Mouse (Mus musculus) right cerebral cortex, postnatal 14 days (tissue): ENCODE measurements around the gene Camkk1.

Source experiments
- DNase-seq: peaks from one replicate; pipeline ENCODE4 v3.0.0; 2022

The Camkk1 gene

DNA sequence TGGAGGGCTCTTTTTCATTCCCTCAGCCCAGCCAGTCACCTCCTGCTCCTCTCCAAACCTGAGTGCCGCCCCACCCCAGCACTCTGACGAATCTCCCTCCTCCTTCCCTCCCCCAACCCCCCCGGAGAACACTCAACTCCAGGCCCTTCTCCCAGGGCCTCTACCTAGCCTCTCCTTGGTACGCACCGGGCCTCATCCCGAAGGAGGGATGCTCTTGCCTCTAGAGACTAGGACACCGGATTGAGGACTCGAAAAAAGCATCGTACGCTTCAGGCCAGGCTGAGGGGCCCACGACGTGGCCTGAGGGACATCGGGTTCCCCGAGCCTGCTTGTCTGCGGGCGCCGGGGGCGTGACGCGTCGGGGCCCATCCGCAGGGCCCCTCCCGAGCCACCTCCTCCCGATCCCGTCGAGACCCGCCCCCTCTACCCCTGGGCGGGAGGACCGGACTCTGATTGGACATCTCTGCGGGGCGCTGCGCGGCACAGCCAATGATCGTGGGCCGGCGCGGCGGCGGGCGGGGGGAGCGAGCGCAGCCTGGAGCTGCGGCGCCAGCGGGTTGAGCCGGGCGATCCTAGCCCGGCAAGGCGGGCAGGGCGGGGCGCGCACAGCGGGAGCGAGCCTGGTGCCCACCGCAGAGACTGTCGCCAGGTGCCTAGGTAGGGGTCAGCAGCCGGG lies at the start of gene Camkk1:
TSS of gene Camkk1 (plus strand) at position 538 of the 676 bp plus-strand sequence.
- DNase-seq: peak; percentile 94

GRCm38 (mm10) chr11:72974995-72975503 lies 43.8 kb upstream of the Camkk1 start:
- no peak for DNase-seq

GRCm38 (mm10) chr11:72982516-72982915 lies 36.3 kb upstream of the Camkk1 start:
- no peak for DNase-seq

- no peak for DNase-seq
Observed at GRCm38 (mm10) chr11:72983283-72983682, 35.5 kb upstream of the Camkk1 start.

DNA sequence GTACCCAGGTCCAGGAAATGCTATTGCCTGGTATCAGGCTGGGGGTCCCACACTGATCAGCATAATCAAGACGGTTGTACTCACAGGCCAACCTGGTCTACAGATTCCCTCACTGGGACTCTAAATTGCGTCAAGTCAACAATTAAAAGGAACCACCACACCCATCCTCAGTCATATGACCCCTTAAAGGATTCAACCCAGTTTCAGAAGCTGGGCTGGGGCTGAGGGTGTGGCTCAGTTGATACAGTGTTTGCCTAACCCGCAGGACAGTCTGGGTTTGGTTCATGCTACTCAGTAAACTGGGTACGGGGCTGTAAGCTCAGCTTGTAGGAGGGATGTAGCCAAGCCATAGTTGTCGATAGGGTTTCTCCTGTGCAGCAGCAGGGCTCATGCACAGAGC lies 32.1 kb upstream of the Camkk1 start:
- no peak for DNase-seq

- no peak for DNase-seq
Observed at GRCm38 (mm10) chr11:72987234-72987633, 31.6 kb upstream of the Camkk1 start.

DNA sequence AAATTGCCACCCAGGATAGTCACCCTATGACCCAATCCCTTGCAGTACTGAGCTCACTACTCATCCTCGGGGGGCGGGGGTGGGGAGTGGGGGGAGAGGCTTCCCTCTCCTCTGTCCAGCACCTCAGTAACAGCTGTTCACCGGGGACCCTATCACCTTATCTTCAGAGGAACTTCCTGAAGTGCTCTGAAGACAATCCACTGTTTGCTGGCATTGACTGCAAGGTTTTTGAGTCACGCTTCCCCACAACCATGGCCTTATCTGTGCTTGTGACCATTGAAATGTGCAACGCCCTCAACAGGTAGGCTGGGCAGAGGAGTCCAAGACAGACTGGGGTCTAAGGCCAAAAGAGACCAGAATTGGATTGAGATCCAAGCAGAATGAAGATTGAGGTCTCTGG lies 31.0 kb upstream of the Camkk1 start:
- no peak for DNase-seq

GRCm38 (mm10) chr11:72989044-72989443 lies 29.8 kb upstream of the Camkk1 start:
- no peak for DNase-seq

DNA sequence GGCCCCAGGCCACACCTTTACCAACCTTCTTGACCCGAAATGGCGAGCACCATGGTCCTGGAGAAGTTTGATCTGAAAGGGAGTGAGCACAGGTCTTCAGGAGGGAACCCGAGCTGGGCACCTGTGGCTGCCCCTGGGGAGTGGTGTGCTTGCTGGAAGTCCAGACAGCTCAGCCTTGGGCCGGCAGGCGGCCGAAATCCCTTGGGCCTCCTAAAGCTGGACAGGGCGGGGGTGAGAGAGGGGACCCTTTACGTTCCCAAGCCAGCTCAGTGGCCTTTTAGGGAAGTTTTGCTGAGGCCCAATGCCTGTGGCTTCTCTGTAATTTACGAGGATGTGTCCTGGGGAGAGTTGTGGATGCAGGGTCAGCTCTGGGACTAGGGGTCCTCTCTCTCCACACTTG lies 28.1 kb upstream of the Camkk1 start:
- DNase-seq: no peak

DNA sequence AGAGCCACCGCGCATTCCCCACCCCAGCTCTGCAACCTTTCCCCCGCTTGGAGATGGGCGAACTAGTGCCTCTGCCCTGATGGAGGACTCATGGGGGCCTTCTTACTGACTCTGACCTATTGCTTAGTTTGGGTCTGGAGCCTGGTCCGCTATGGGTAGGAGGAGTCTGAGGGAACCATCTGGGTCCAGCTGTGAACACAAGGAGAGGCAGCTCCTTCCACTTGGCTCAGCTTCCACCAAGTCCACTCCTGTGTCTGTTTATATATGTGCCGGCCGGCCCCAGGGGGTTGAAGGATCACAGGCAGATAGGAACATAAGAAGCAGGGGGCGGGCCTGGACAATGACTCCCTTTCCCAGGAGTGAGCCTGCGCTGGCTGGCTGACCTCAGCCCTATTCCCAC lies 26.8 kb upstream of the Camkk1 start:
- no peak for DNase-seq

DNA sequence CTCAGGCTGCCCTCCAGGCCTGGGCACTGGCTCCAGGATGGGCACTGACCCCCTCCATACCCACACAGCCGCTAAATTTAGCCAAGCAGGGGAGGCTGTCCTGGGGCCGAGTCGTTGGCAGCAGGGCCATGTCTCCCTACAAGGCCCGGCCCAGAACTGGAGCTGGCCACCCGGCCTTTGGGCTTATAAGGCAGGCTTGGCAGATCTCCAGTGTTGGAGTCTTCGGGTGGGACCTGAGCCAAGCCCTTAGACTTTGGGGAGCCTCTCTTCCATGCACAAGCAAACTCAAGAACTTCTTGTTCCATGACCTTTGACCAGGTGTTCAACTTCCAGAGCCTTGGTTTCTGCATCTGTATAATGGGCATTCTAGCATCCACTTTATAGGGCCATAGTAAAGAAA lies 22.5 kb upstream of the Camkk1 start:
- no peak for DNase-seq

DNA sequence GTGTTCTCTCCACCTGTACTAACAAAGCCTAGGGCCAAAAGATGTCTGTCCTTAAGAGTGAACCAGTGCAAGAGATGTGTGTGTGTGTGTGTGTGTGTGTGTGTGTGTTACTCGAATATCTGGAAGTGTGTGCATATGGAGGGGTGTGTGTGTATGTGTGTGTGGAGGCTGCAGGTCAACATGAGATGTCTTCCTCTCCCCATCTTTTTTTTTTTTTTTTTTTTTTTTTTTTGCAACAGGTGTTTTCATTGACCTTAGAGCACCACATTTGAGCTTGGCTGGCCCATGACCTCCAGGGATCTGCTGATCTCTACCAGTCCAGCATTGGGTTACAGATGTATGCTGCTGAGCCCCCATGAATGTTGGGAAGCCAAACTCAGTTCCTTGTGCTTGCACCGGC lies 22.0 kb upstream of the Camkk1 start:
- DNase-seq: no peak

DNA sequence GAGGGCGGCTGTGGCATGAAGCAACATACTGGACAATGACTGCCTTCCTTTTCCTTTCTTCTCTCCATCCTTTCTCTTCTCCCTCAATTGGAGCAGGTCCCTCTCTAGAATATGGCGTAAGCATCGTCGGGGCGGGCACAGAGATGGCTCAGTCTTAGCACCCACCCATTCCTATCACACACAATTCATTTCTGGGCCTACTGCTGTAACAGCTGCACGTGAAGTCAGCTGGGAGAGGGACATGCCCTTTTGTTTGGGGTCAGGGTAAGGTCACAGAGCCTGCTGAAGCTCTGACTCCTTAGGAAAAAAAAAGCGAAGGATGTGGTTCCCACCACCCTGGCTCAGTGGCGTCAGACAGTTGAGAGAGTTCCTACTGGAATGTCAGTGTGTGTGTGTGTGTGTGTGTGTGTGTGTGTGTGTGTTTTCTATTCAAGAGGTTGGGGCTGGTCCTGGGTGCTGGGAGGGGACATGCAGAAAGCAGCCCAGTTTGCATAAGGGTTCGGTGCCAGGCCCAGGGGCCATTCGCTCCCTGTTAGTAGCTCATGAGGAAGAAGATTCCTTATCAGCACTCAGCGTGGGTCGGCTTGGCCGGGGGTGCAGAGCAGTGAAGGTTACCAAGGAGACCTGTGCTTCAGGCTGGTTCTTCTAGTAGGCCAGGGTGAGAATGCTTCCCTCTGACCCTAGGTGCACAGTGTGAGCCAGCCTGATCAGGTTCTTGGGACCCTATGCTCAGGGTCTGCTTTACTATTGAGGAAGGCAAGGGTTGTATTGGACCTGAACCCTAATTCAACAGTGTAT lies 21.1 kb upstream of the Camkk1 start:
- no peak for DNase-seq

DNA sequence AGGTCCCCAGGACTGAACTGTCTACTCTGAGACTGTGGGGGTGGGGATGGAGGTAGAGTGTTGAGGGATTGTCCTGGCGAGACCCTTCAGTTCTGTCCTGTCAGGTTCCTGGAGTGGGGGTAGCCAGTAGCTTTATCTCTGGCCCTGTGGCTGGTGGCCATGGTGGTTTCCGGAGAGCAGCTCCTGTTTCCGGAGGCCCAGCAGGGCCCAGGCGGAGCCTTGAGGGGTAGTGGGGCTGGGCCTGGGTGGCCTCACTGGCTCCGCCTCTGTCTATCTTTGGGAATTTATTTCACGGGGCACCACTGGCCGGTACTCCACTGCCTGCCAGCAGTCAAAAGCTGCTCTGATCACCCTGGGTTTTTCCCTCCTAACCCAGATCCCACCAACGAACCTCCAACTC lies 20.0 kb upstream of the Camkk1 start, which contains the start of gene P2rx1:
TSS of gene P2rx1 (plus strand) at position 333 of the 400 bp plus-strand sequence.
- DNase-seq: no peak

DNA sequence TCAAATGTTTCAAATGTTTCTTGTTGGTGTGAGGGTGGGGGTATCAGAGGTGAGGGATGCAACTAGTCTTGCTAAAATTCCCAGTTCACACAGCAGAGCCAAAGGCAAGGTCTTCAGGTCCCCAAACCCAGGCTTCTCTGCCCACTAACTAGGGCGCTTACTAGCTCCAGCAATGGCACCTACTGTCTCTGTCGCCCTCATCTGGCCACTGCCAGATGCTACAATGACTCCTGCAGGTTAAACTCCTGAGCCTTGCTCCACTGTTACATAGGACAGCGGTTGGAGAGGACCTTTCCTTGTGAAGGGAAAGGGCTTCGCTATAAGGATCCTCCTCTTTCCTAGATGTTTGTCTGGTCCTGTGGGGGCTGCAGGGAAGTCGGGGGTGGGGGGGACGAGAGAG lies 17.8 kb upstream of the Camkk1 start:
- peak; percentile 66 for DNase-seq

GRCm38 (mm10) chr11:73006377-73006776 lies 12.4 kb upstream of the Camkk1 start:
- DNase-seq: no peak

- DNase-seq: no peak
Observed at GRCm38 (mm10) chr11:73007113-73007512, 11.7 kb upstream of the Camkk1 start.

DNA sequence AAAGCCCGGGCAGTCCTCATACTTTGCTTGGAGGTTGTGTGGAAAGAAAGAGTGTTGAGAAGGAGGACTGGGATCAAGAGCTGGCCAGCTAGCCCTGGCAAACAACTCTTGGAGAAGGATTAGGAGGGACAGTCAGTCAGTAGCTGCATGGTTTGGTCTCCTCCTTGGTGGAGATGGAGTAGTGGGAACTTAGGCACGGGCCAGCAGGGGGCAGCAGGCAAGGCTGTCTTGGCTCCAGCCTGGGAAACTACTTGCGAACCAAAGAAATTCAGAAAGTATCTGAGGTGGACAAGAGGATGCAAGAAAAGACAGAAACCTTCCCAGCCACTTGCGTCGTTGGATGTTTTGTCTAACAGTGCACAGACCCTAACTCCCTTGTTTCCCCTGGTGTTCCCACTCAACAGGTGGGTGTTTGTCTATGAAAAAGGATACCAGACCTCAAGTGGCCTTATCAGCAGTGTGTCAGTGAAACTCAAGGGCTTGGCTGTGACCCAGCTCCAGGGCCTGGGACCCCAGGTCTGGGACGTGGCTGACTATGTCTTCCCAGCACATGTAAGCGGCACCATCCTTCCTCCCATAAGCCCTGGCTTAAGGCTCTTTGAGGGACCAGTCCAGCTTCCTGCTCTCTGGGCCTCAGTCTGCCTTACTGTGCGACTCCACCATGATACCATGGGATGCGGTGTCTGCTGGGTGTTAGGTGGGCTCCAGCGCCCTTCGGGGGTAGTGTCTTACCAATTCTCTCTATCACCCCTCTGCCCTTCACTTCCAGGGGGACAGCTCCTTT lies 10.9 kb upstream of the Camkk1 start:
- peak; percentile 73 for DNase-seq

DNA sequence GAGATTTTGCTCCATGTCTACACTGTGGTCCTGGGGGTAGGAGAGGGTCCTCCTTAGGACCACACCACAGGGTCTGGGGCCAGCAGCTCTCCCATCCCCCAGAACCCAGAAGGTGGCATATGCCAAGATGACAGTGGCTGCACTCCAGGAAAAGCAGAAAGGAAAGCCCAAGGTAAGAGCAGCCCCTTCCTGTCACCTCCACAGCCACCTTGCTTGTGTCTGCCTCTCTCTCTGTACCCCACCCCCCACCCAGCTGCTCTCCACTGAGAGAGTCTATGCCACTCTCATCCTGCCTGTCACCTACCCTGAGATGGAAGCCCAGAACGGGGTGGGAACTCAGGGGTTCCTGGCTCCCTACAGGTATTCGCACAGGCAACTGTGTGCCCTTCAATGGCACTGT lies 10.0 kb upstream of the Camkk1 start:
- DNase-seq: no peak

DNA sequence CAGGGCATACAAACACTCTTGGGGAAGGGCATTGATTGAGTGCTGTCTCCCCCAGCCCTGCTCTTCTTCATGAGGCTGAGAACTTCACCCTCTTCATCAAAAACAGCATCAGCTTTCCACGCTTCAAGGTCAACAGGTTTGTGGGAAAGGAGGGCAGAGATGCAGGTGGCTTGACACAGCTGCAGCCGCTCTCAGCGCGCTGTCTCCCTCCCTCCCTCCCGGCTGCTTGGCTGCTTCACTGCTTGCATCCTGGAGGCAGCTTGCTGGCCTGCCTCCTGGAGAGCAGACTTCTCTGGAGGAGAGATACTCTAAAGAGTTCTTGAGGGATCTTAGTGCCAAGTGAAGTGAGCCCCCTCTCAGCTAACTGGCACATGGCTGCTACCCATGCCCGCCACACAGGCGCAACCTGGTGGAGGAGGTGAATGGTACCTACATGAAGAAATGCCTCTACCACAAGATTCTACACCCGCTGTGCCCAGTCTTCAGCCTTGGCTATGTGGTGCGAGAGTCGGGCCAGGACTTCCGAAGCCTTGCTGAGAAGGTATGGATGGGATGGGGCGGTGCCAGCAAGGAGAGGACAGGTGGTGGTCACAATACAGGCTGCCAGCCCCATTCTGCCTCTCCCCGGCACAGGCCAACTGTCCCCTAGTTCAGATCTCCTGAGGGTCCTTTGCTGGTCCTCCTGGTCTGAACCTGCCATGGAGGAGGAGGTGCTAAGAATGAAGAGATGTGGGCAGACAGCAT lies 9.1 kb upstream of the Camkk1 start:
- DNase-seq: no peak

DNA sequence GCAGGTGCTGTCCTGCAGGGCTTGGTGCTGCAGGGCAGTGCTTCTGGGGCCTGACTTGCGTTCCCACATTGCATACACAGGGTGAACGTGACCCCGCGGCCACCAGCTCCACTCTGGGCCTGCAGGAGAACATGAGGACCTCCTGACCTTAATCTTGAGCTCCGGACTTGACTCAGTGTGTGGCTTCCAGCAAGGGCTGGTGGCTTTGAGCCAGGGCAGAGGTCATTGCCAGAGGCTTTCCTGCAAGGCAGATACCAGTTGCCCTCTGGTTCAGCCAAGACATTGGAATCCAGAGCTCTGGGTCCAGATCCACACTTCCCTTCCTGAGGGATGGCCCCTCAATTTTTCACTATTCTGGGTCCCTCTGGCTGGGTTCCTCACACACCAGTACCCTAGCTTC lies 4.8 kb upstream of the Camkk1 start:
- DNase-seq: no peak

DNA sequence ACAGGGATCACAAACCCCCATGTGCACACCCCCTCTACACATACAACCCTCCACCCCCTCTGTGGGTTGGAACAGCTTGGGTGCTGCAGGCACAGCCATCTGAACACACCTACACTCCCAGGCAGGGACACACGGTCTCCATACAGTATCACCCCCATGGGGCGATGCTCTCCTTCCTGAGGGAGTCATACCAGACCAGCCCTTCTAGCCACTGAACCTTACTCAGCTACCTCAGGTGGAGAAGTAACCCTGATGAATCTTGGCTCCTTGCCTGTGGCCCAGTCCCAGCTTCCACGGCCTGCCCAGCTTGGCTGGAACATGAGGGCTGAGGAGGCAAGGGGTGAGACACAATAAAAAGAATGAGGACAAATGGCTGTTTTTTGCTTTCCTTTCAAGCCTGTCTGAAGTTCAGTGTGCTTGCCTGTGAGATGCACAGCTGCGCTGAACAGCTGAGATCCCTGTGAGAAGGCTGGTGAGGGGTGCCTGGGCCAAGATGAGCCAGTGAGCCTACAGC lies 3.9 kb upstream of the Camkk1 start:
- no peak for DNase-seq
